Mouse (Mus musculus) G1E (cell line): ENCODE results near the gene Dmrtb1.

Experiments used
- CTCF ChIP-seq: IDR thresholded peaks from 2 replicates; pipeline ENCODE4 v1.5.1; 2012; ENCODE audit warnings: low read depth, low read length, inconsistent platforms, mixed read lengths
- POLR2AphosphoS5 ChIP-seq: IDR thresholded peaks from 2 replicates; pipeline ENCODE4 v1.6.1; 2012; ENCODE audit warnings: low read depth, low read length, inconsistent platforms; ENCODE audit not compliant: insufficient replicate concordance

- no peak for TF ChIP-seq CTCF
- TF ChIP-seq POLR2AphosphoS5: no peak
Observed at GRCm38 (mm10) chr4:107701679-107702078, 17.6 kb upstream of the Dmrtb1 start.
